Mouse (Mus musculus) c-Kit-positive CD71-positive TER-119-negative erythroid progenitor cells, embryonic 14.5 days (primary cell): Measurements from ENCODE around the gene Parn.
A peak's percentile ranks its signal among the peaks of the same experiment; 100 is the strongest.

ENCODE experiments used
- DNase-seq: peaks from one replicate; pipeline ENCODE4 v3.0.0-alpha.2; 2013; ENCODE audit warnings: low read depth

The Parn gene

DNA sequence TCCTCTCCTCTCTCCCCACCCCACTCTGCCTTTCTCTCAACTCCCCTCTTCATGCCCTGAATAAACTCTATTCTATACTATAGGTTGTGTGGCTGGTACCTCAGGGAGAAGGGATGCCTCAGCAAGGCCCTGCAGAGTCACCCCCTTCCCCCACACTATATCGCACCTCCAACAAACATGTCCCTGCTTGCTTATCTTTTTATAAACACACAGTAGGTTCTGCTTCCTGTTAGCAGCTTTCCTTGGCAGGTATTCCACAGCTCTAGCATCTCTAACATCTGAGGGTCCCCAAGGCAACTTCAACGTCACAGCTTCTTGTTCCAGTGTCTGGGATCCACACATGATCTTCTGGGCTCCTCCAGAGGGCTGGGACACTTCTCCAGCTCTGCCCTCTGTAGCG, 117.3 kb downstream of the Parn start:
- no peak for DNase-seq

- no peak for DNase-seq
Measured at GRCm38 (mm10) chr16:13549976-13550375, 118.0 kb downstream of the Parn start.

DNA sequence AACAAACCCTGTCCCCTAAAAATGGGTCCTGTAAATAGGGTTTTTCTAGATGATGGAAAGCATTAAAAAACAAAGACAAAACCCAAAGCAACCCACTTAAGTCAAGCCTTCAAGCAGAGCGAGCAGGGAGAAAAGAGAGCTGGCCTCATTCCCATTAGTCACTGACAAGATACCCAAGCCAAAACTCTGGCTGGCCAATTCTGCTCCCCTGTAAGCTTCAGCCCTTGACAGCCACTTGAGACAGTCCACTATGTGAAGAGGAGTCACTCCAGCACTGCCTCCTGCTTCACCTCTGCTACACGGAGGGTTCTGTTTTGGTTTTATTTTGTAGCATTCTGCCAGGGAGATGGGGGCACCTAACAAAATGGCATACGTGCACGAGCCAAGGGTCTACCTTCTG, 126.2 kb downstream of the Parn start:
- no peak for DNase-seq

- DNase-seq = no peak
Measured at GRCm38 (mm10) chr16:13541121-13541747, 126.7 kb downstream of the Parn start.

DNA sequence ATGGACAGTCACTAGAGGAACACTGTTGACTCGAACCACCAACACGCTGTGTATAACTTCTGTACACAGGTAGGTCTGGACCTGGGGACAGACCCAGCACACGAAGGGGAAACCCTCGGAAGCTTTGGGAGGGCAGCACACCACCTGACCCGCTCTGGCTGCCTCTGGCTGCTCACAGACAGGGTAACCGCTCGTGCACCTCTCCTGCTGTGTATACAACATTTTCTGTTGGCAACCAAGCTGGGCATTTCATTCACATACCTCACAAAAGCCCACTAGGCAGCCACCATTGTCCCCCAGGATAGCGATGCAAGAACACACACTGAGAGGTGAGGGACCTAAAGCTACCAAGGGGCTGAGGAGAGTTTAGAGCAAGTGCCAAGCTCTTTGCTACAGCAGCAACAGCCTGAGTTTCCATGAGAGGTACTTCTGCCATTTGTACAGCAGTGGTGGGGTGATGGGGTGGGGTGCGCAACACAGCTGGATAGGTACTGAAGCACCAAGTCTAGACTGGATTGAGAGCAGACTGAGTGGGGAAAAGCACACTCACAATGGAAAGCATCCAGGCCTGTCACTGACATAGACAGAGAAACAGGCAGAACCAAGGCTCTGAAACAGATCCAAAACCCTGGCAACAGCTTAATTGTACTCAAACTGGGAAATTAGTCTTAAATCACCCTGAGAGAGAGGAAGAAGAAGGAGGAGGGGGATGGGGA, 128.9 kb downstream of the Parn start:
- no peak for DNase-seq

- no peak for DNase-seq
Measured at GRCm38 (mm10) chr16:13538213-13538932, 129.6 kb downstream of the Parn start.

DNA sequence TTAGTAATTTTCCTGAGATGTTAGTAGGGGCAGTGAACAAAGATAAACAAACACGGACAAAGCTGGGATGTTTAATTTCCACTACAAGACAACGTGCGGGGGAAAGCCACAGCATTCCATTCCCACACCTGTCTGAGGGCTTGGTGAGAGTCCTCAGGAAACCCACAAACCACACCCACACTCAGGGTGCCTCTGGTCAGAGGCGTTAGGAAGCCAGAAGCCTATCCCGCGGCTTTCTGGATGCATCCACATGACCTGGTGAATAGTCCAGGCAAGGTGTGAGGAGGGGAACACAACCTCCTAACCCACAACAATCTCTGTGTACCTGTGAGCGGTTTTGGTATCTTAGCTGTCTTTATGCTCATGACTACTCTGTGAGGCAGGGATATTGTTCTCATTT, 131.6 kb downstream of the Parn start:
- DNase-seq = no peak

- DNase-seq = no peak
Measured at GRCm38 (mm10) chr16:13535856-13536255, 132.1 kb downstream of the Parn start.

DNA sequence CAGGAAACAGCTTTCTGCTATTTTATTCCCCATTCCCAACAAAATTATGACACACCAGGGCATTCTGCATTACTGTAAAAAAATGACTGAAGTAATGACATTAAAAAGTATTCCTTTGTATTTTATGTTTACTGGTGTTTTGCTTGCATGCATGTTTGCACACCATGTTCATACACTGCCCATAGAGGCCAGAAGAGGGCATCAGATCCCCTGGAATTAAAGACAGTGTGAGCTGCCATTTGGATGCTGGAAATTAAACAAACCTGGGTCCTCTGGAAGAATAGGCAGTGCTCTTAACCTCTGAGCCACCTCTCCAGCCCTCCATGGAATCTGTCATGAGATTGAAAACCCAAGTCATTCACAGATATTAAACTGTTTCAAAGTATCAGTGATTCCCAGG, 135.1 kb downstream of the Parn start:
- peak; percentile 10 for DNase-seq

- DNase-seq = no peak
Measured at GRCm38 (mm10) chr16:13531279-13531678, 136.7 kb downstream of the Parn start.

GRCm38 (mm10) chr16:13521359-13521758, 146.6 kb downstream of the Parn start:
- DNase-seq = no peak

DNA sequence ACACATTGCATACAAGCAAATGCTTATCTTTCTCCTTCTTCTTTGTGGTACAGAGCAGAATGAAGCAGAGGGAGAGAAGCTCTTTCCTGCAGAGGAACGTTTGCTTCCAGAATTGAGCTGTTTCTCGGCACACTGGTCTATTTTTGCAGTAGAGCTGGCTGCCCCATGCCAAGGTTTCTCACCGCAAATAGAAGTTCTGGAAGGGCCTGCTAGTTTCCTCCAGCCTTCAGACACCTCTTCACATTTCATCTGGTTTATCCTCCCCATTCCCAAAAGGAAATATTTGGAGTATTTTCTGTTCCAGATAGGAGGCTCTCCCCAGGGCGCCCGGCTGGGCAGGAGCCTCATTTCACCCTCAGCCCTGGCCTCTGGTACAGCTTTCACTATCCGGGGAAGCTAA, 147.7 kb downstream of the Parn start:
- no peak for DNase-seq

DNA sequence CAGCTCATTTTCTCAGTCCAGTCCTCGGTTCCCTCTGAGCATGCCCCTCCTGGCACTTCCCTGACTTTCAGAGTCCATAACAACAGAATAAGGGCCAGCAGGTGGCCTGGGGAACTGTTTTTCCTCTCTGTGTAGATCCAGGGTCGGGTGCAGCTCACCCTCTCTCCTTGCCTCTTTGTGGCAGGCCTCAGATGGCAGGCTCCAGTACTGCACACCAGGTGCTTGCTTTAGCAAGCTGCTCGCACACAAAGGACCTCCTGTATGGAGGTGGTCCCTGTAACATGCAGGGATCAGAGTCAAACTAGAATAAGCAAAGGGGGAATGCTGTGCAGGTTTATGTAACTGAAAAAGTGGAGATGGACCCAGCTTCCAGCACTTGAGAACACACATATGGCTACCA, 151.8 kb downstream of the Parn start:
- no peak for DNase-seq

DNA sequence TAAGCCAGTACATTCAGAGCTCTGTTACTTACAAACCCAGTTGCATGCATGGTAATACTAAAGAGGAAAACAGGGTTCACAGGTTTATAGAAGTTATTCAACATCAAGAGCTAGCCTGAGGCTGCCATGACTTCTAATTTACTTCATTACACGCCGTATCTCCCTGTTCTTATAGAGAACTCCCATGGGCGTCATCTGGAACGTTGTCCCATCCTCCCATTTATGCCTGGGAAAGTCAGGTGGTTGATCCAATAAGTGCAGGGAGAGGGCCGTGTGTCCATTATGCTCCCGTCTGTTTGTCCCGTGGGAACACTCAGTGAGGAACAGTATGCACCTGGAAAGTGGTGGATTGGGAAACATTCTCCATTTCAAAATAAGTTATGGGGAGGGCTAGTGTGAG, 152.4 kb downstream of the Parn start:
- no peak for DNase-seq

- no peak for DNase-seq
Measured at GRCm38 (mm10) chr16:13505055-13505454, 162.9 kb downstream of the Parn start.

DNA sequence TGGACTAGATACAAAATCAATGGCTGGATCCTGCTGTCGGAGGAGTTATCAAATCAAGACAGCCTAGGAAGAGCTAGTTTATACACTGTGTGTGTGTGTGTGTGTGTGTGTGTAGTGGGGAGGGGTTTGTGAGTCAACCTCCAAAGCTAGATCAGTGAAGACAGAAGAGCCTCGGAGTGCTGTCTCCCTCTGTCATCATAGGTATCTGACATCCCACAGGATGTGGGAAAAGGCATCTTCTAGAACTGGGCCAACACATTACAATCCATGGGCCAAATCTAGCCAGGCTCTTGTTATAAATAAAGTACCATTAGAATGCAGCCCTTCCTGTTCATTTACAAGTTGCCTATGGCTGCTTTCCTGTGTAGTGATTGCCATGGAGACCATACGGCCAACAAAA, 163.5 kb downstream of the Parn start:
- DNase-seq = no peak

DNA sequence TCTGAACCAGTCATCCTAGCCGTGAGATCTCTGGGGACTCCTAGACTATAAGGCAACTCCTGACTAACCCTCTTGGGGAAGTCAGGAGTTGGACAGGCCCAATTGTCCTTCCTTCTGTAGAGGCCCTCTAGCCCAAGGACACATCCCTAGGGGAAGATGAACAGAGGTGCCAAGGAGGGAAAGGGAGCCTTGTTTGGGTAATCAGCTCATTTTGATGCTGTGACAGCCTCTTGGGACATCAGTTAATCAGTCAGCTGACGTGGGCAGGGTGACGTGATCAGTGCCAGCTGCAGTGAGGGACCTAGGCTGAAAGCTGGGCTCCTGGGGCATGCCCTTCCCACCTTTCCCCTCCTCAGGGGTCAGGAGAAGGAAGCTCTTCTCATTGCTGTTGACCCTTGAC, 169.0 kb downstream of the Parn start:
- no peak for DNase-seq

GRCm38 (mm10) chr16:13493981-13494380, 174.0 kb downstream of the Parn start:
- no peak for DNase-seq

DNA sequence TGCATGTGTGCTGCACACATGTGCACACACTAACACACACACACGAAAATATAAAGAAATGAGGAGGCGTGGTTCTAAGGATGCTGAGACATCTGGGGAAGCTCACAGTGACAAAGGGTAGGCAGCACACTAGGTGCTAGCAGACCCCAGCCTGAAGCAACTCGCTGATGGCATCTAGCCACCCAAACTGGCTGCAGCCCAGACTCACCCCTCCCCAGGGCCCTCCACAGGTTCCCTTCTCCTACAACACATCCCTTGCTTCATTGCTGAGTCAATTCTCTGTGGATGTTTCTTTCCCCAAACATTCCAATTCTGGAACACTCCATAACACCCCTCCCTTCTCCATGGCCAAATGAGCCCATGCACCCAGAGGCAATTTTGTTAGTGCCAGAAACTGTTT, 175.0 kb downstream of the Parn start:
- DNase-seq = no peak

DNA sequence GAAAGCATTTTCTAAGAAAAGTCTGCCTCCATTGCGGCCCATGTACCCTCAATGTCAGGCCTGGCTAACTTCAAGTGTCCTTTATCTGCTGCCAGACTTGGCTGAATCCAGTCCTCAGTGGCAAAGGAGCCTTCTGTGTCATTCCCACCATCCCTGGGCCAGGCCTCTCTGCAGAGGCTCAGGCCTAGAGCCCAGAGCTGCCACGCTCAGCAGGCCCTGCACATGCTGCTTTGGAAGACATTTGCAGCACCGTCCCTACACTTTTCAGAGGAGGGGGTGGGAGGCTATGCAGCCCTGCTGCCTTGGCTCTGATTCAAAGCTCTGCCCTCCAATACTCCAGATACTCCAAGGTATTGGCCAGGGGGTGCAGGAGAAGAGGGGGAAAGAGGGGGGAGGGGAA, 176.2 kb downstream of the Parn start:
- no peak for DNase-seq
